Mouse (Mus musculus): Measurements from ENCODE around the gene Aqp1.

Aqp1 gene

GRCm38 (mm10) chr6:55356976-55357635 is 20.9 kb downstream of the Aqp1 start:
- DNase-seq (ENCODE audit: low read depth): no peak

GRCm38 (mm10) chr6:55357636-55358031 is 21.4 kb downstream of the Aqp1 start:
- DNase-seq (ENCODE audit: low read depth): no peak

GRCm38 (mm10) chr6:55358731-55359143 is 22.5 kb downstream of the Aqp1 start:
- DNase-seq (ENCODE audit: low read depth): no peak

GRCm38 (mm10) chr6:55362663-55363062 is 26.4 kb downstream of the Aqp1 start:
- DNase-seq (ENCODE audit: low read depth): no peak

- DNase-seq (ENCODE audit: low read depth): no peak
Measured at GRCm38 (mm10) chr6:55367126-55367525, 30.9 kb downstream of the Aqp1 start.

- DNase-seq (ENCODE audit: low read depth): no peak
Measured at GRCm38 (mm10) chr6:55370831-55371230, 34.6 kb downstream of the Aqp1 start.

- DNase-seq (ENCODE audit: low read depth): no peak
Measured at GRCm38 (mm10) chr6:55376076-55376475, 39.8 kb downstream of the Aqp1 start, which contains the start of gene Ghrhr. Ghrhr (plus strand) TSS chr6:55376295.

- no peak for DNase-seq (ENCODE audit: low read depth)
Measured at GRCm38 (mm10) chr6:55376511-55376910, 40.3 kb downstream of the Aqp1 start.

- DNase-seq (ENCODE audit: low read depth): no peak
Measured at GRCm38 (mm10) chr6:55377461-55377860, 41.2 kb downstream of the Aqp1 start.

- DNase-seq (ENCODE audit: low read depth): no peak
Measured at GRCm38 (mm10) chr6:55379641-55380335, 43.6 kb downstream of the Aqp1 start.

- no peak for DNase-seq (ENCODE audit: low read depth)
Measured at GRCm38 (mm10) chr6:55381966-55382365, 45.7 kb downstream of the Aqp1 start.

GRCm38 (mm10) chr6:55383897-55384296 is 47.7 kb downstream of the Aqp1 start:
- DNase-seq (ENCODE audit: low read depth): no peak

GRCm38 (mm10) chr6:55384356-55384951 is 48.2 kb downstream of the Aqp1 start:
- no peak for DNase-seq (ENCODE audit: low read depth)

- no peak for DNase-seq (ENCODE audit: low read depth)
Measured at GRCm38 (mm10) chr6:55388546-55389169, 52.4 kb downstream of the Aqp1 start.

- no peak for DNase-seq (ENCODE audit: low read depth)
Measured at GRCm38 (mm10) chr6:55389321-55389720, 53.1 kb downstream of the Aqp1 start.

GRCm38 (mm10) chr6:55391814-55392213 is 55.6 kb downstream of the Aqp1 start:
- no peak for DNase-seq (ENCODE audit: low read depth)

GRCm38 (mm10) chr6:55392453-55392852 is 56.2 kb downstream of the Aqp1 start:
- DNase-seq (ENCODE audit: low read depth): no peak

GRCm38 (mm10) chr6:55394854-55395253 is 58.6 kb downstream of the Aqp1 start:
- no peak for DNase-seq (ENCODE audit: low read depth)

- no peak for DNase-seq (ENCODE audit: low read depth)
Measured at GRCm38 (mm10) chr6:55396176-55396575, 59.9 kb downstream of the Aqp1 start.

- DNase-seq (ENCODE audit: low read depth): no peak
Measured at GRCm38 (mm10) chr6:55396622-55397041, 60.4 kb downstream of the Aqp1 start.

Data from fibroblast of lung, adult 2 months (primary cell).